Mouse (Mus musculus) olfactory bulb, adult 2 months (tissue): ENCODE data around the gene Clrn2.

Experiments
- CTCF ChIP-seq: fragments of 200-500 bp; IDR thresholded peaks from 2 replicates; pipeline ENCODE4 v1.5.1; 2012; ENCODE audit warnings: low read depth, mild to moderate bottlenecking, low read length, moderate library complexity; ENCODE audit not compliant: insufficient read depth
- POLR2A ChIP-seq: fragments of 200-500 bp; IDR thresholded peaks from 2 replicates; pipeline ENCODE4 v1.6.1; 2012; ENCODE audit warnings: mild to moderate bottlenecking, low read depth, low read length, moderate library complexity; ENCODE audit not compliant: insufficient read depth

GRCm38 (mm10) chr5:45416478-45416877 lies 37.1 kb upstream of the Clrn2 start:
- no peak for TF ChIP-seq POLR2A
- TF ChIP-seq CTCF, result no peak
